Mouse (Mus musculus) erythroblast, embryonic 14.5 days (primary cell): ENCODE results near the gene Sox12. TPM values are rescaled to one million over a fixed set of nuclear protein-coding genes. Genes with fewer than 3 reads are reported as not detected.
A peak's percentile ranks its signal among the peaks of the same experiment; 100 is the strongest.
"Not testable (repeated sequence)": the region's sequence is repeated elsewhere in the genome, so short reads cannot be mapped to it uniquely, and the experiment has no call there.

Source experiments
- H3K27me3 ChIP-seq: 2 replicates; pipeline ENCODE4 v1.6.1; 2012; ENCODE audit warnings: inconsistent platforms; ENCODE audit not compliant: control insufficient read depth
- H3K36me3 ChIP-seq: 2 replicates; pipeline ENCODE4 v1.6.1; 2012; ENCODE audit warnings: mild to moderate bottlenecking, inconsistent platforms; ENCODE audit not compliant: control insufficient read depth
- H3K4me1 ChIP-seq: 2 replicates; pipeline ENCODE4 v1.6.1; 2012; ENCODE audit warnings: inconsistent platforms; ENCODE audit not compliant: control insufficient read depth
- H3K4me3 ChIP-seq: replicated peaks from 2 replicates; pipeline ENCODE3; 2012; ENCODE audit warnings: moderate library complexity, mild to moderate bottlenecking, inconsistent platforms
- H3K9me3 ChIP-seq: 2 replicates; pipeline ENCODE4 v1.6.1; 2012; ENCODE audit warnings: low read length, inconsistent platforms, mixed read lengths; ENCODE audit not compliant: control insufficient read depth
- GATA1 ChIP-seq: IDR thresholded peaks from 2 replicates; pipeline ENCODE4 v1.6.1; 2012; ENCODE audit warnings: low read length, inconsistent platforms, mixed read lengths
- TAL1 ChIP-seq: IDR thresholded peaks from 3 replicates; pipeline ENCODE4 v1.6.1; 2012; ENCODE audit warnings: low read length, inconsistent platforms, mixed read lengths
- polyA plus RNA-seq: library from polyadenylated mRNA; stranded (reverse); fragments of >175 nt; gene quantifications from 2 replicates; pipeline ENCODE4 v1.2.3, GENCODE M21; 2012

Gene Sox12
- polyA plus RNA-seq, 1 experiment = 1.4 TPM

DNA sequence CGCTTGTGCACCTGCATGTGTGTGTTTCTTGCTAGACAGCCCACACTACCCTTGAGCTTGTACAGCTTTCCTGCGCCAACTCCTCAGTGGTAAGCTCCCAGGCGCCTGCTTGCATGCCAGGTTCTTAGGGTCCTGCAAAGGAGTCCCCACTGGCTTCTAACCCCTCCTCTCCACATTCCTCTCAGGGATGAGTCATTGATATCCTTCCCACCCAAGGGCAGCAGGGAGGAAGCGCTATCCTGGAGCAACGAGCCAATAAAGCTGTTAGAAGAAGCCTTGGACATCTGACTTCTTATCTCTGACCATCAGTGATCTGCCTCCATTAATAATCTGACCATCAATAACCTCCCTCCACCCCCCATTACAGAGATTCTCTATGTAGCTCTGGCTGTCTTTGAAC, 29.9 kb downstream of the Sox12 start:
- Histone ChIP-seq H3K36me3 (no peaks in the 10 kb centered on the region), H3K27me3 (peaks cover 17% of the 10 kb centered on the region), H3K4me3 (no peak overlapping the region), H3K9me3 (no peaks in the 10 kb centered on the region), H3K4me1 (peaks cover 10% of the 10 kb centered on the region)
- TF ChIP-seq GATA1 = no peak
- no peak for TF ChIP-seq TAL1

DNA sequence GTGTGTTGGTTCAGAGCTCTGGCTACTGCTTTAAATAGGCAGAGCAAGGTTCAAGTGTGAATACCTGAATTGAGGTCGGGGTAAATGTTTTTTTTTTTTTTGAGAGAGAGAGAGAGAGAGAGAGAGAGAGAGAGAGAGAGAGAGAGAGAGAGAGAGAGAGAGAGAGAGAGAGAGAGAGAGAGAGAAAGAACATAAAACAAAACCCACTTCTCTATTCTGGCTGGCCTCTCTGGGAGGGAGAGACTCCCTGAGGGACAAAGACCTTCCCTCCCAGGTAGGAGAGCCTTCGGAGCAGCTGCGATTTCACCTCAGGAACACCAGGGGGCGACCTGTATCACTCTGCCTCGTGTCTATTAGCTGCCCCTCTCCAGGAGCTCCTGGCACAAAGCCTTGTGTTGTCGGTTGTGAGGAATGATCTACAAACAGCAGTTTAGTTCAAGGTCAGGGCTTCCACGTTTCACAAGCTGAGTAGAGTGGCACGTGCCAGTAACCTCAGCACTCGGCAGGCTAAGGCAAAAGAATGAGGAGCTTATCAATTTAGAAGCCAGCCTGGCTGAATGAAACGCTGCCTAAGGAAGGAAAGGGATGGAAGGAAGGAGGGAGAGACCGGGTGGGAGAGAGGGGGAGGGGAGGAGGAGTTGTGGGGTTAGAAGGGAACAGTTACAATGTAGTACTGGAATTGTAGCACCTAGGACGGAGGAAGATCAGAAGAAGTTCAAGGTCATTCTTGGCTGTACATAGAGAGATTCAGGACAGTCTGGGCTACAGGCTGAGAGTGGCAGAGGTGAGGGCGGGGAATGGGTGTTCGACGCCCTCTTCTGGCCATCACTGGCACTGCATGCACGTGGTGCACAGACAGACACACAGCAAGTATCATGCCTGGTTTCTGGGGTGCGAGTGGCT, 34.4 kb downstream of the Sox12 start:
- no peak for TF ChIP-seq GATA1
- Histone ChIP-seq H3K36me3 (no peaks in the 10 kb centered on the region), H3K4me1 (peaks cover 15% of the 10 kb centered on the region), H3K9me3 (peaks cover 3% of the 10 kb centered on the region), H3K27me3 (peaks cover 5% of the 10 kb centered on the region; the same call in 1 of the 2 replicates), H3K4me3 (peak overlapping the region; percentile 43)

DNA sequence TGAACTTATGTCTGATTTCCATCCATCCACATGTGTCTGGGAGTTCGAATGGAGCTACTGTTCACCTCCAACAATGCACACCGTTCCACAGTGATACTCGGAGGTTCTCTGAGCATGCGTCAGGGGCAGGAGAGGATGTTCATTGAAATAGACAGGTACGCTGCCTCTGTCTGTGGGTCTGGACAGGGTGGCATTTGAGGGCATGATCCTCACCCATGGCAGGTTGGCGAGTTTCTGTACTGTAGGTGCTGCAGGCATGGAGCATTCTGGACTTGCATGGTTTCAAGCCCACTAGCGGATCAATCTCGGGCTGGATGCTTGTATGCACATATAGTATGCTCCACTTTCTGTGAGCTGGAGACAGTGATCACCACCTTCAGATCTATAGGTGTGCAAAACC, 36.7 kb downstream of the Sox12 start:
- Histone ChIP-seq H3K36me3 (no peaks in the 10 kb centered on the region), H3K9me3 (peaks cover 3% of the 10 kb centered on the region), H3K4me3 (no peak overlapping the region)

DNA sequence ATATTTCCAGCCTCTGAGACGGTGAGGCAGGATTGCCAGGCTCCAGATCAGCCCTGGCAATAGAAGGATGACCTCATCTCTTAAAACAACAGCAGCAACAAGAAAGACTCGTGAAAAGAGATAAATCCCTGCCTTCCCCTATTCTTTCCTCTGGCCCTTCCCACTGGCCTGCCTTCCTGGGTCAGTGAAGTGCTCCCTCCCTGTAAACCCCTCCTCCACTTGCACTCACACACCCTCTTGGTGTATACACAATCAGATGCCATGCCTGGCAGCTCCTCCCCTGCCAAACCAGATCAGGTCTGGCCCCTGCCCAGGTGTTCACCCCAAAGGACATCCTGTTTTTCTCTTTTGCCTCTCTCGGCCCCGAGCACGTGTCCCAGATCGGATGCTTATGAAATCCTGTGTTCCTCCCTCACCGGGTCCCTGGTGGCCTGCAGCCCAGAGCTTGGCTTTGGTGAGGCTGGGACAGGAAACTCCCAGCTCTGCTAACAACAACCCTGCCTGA, 37.5 kb downstream of the Sox12 start:
- no peak overlapping the region for H3K4me3 ChIP-seq
- peaks cover 3% of the 10 kb centered on the region for H3K9me3 ChIP-seq
- no peaks in the 10 kb centered on the region for H3K36me3 ChIP-seq
- peaks cover 5% of the 10 kb centered on the region; the same call in 1 of the 2 replicates for H3K27me3 ChIP-seq
- no peak for TF ChIP-seq GATA1
- TF ChIP-seq TAL1 = no peak
- H3K4me1 ChIP-seq = peaks cover 15% of the 10 kb centered on the region

More for the DNA sequence above, 36.7 kb downstream of the Sox12 start:
- Histone ChIP-seq H3K27me3 (peaks cover 5% of the 10 kb centered on the region; the same call in 1 of the 2 replicates), H3K4me1 (peaks cover 15% of the 10 kb centered on the region)
- TF ChIP-seq GATA1 = no peak
- TF ChIP-seq TAL1 = no peak

DNA sequence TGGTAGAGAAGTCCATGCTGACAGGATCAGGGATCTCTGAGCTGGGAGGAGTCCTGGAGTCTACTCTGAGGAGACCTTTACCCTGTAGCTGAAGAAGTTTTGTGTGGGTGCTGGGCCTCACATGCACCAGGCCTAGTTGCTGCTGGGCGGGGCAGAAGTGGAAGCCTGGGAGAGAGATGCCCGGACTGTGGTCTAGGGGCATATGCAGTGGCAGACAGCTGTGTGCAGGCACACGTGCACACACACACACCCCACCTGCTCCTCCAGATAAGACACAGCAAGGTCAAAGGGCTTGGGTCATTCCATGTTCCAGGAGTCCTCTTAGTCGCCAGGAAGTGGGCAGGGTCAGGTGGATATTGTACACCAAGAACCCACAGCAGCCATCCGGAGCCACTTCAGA, 38.2 kb downstream of the Sox12 start:
- TF ChIP-seq TAL1 = no peak
- no peak for TF ChIP-seq GATA1
- Histone ChIP-seq H3K4me3 (no peak overlapping the region), H3K36me3 (no peaks in the 10 kb centered on the region), H3K9me3 (peaks cover 3% of the 10 kb centered on the region), H3K27me3 (peaks cover 5% of the 10 kb centered on the region; the same call in 1 of the 2 replicates), H3K4me1 (peaks cover 15% of the 10 kb centered on the region)

DNA sequence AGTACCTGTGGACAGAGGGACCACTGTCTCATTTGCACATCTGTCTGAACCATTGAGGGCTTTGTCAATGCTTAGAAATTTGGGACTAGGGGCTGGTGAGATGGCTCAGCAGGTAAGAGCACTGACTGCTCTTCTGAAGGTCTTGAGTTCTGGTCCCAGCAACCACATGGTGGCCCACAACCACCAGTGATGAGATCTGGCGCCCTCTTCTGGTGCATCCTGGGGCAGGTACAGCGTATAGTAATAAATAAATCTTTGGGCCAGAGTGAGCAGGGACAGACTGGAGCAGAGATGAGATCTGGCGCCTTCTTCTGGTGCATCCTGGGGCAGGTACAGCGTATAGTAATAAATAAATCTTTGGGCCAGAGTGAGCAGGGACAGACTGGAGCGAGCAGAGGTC, 38.9 kb downstream of the Sox12 start:
- H3K9me3 ChIP-seq, H3K4me3 ChIP-seq, H3K36me3 ChIP-seq, H3K27me3 ChIP-seq: not testable (repeated sequence)
- H3K4me1 ChIP-seq = peaks cover 14% of the 10 kb centered on the region

DNA sequence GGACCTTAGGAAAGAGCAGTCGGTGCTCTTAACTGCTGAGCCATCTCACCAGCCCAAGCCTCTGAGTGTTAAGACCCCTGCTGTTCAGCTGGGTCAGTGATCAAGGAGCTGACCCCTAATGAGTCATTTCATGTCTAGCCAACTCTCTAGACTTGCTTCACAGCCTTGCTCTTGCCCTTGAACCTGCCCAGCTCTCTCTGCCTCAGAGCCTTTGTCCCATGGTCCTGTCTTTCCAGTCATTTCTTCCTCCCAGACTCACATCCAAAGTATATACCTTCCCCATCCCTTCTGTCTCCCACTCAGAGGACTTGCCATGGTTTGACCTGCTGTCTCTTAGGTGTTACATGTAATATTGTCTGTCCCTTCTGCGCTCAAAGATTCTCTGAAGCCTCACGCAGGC, 40.6 kb downstream of the Sox12 start:
- Histone ChIP-seq H3K27me3 (peaks cover 5% of the 10 kb centered on the region; the same call in 1 of the 2 replicates), H3K36me3 (no peaks in the 10 kb centered on the region), H3K4me1 (peaks cover 7% of the 10 kb centered on the region), H3K9me3 (peaks cover 3% of the 10 kb centered on the region), H3K4me3 (no peak overlapping the region)
- TF ChIP-seq GATA1 (no peak), TAL1 (no peak)

DNA sequence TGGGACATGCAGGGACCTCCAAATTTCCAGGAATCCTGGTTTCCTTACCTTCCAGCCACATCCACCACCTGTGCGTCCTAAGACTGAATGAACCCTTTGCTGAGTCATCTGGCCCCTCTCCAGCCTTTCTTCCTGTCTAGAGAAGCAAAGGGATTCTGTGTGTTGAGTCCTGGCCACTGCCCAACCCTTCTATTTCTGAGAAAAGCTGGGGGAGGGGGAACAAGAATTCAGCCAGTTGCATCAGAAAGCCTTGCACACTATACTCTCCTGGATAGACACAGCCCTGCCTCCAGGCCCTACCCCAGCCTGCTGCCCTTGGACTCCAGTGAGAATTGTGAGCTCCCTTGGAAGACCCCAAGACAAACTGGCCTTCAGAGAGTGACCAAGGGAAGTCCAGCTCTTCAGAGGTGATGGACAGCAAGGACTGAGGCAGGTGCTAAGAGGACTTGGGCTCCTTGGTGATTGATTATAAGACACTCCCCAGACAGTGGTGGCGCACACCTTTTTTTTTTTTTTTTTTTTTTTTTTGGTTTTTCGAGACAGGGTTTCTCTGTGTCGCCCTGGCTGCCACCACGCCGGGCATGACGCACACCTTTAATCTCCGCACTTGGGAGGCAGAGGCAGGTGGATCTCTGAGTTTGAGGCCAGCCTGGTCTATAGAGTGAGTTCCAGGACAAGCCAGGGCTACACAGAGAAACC, 47.9 kb downstream of the Sox12 start:
- TF ChIP-seq GATA1 (no peak), TAL1 (no peak; the same call in 2 of the 3 replicates)
- peaks cover 52% of the 10 kb centered on the region for H3K4me1 ChIP-seq

DNA sequence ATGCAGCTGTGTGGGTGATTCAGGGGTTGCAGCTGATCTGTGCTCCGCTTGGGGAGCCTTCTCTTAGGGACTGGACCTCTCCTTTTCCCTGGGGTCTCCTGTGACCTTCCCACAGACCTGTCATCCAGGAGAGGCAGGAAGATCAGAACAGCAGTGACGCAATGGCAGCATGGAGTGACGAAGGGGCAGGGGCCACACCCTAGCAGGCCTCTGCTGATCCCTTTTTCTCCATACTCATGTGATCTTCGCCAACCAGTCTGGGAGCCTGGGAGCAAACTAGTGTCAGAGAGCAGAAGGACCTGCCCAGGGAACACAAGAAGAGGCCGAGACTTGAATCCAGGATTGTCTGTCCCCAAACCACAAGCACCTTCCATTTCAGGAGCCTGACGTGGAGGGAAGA, 48.7 kb downstream of the Sox12 start:
- Histone ChIP-seq H3K9me3 (no peaks in the 10 kb centered on the region), H3K4me3 (no peak overlapping the region), H3K27me3 (no peaks in the 10 kb centered on the region), H3K4me1 (peaks cover 59% of the 10 kb centered on the region), H3K36me3 (no peaks in the 10 kb centered on the region)
- TF ChIP-seq TAL1 = no peak
- no peak for TF ChIP-seq GATA1

More for the DNA sequence above, 47.9 kb downstream of the Sox12 start:
- no peaks in the 10 kb centered on the region for H3K27me3 ChIP-seq
- no peak overlapping the region for H3K4me3 ChIP-seq
- no peaks in the 10 kb centered on the region for H3K9me3 ChIP-seq
- no peaks in the 10 kb centered on the region for H3K36me3 ChIP-seq
